Mouse (Mus musculus) intestine, postnatal 0 days (tissue): ENCODE results near the gene Itpkb. TPM values are rescaled to one million over a fixed set of nuclear protein-coding genes. Genes with fewer than 3 reads are reported as not detected.

Source experiments
- ATAC-seq: fragments of 200-750 bp; cut with Nextera tagmentation; 2 replicates; pipeline ENCODE4 v1.8.0; 2017; ENCODE audit warnings: mild to moderate bottlenecking, moderate TSS enrichment, moderate library complexity
- H3K27ac ChIP-seq: fragments of 300-500 bp; sonication (generic); 2 replicates; pipeline ENCODE4 v1.5.1; 2014; ENCODE audit warnings: mild to moderate bottlenecking, low read depth, low read length, moderate library complexity
- H3K27me3 ChIP-seq: fragments of 300-500 bp; sonication (generic); replicated peaks from 2 replicates; pipeline ENCODE4 v1.6.1; 2014; ENCODE audit warnings: low read length, mixed read lengths; ENCODE audit not compliant: control insufficient read depth, insufficient read depth
- H3K36me3 ChIP-seq: fragments of 300-500 bp; sonication (generic); 2 replicates; pipeline ENCODE4 v1.6.1; 2014; ENCODE audit warnings: mild to moderate bottlenecking, moderate library complexity; ENCODE audit not compliant: control insufficient read depth, insufficient read depth
- H3K4me1 ChIP-seq: fragments of 300-500 bp; sonication (generic); replicated peaks from 2 replicates; pipeline ENCODE4 v1.6.1; 2014; ENCODE audit warnings: antibody characterized with exemption, low read length, mixed read lengths; ENCODE audit not compliant: control insufficient read depth, insufficient read depth
- H3K4me2 ChIP-seq: fragments of 300-500 bp; sonication (generic); replicated peaks from 2 replicates; pipeline ENCODE4 v1.6.1; 2014; ENCODE audit warnings: low read depth, mild to moderate bottlenecking, moderate library complexity
- H3K4me3 ChIP-seq: fragments of 300-500 bp; sonication (generic); 2 replicates; pipeline ENCODE4 v1.5.1; 2014; ENCODE audit warnings: low read depth, low read length
- H3K9ac ChIP-seq: fragments of 300-500 bp; sonication (generic); 2 replicates; pipeline ENCODE4 v1.6.1; 2014; ENCODE audit warnings: mild to moderate bottlenecking, low read depth, low read length
- H3K9me3 ChIP-seq: fragments of 300-500 bp; sonication (generic); 2 replicates; pipeline ENCODE4 v1.6.1; 2016; ENCODE audit warnings: mixed run types; ENCODE audit not compliant: control insufficient read depth
- CTCF ChIP-seq: sonication (generic); IDR thresholded peaks from 2 replicates; pipeline ENCODE4 v1.5.1; 2016; ENCODE audit warnings: low read depth, mild to moderate bottlenecking, control low read depth, antibody characterized with exemption, moderate library complexity
- WGBS: fragments of 180-500 bp; shearing (Covaris S2); extraction: QIAGEN DNeasy Blood & Tissue Kit; methylation state at CpG from one replicate; pipeline ENCODE4 v1.1.7; 2014; 5-methylcytosine and 5-hydroxymethylcytosine counted together
- polyA plus RNA-seq: library from polyadenylated mRNA; unstranded; fragments of >200 nt; fragmentation: Nextera tagmentation; extraction: Ambion mirVana; gene quantifications from 2 replicates; pipeline ENCODE4 v1.2.1, GENCODE M21; 2015

Itpkb gene
- polyA plus RNA-seq, 1 experiment from 2014 or later: 2.3 TPM

DNA sequence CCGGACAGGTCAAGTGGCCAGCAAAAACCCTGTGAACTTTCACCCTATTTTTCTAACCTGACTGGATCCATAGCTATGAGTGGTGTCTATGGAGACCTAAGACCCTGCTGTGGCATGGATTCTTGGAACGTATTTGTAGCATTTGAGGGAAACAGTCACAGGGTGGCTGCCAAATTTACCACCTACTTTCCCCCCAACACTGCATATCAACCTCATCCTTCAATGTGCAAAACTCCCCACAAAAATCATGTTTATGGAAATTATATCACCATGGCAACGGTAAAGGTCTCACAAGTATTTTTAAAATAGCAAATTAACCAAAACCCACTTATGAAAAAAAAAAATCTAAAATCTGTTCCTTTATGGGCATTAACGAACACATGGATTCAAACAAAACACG is 134.1 kb downstream of the Itpkb start:
- Histone ChIP-seq H3K27ac (no peak overlapping the region), H3K36me3 (no peaks in the 10 kb centered on the region), H3K9me3 (no peaks in the 10 kb centered on the region), H3K9ac (no peak overlapping the region), H3K4me3 (no peak overlapping the region), H3K4me1 (no peaks in the 10 kb centered on the region), H3K4me2 (no peak overlapping the region), H3K27me3 (no peaks in the 10 kb centered on the region)
- 89% methylated on average over 5 of the region's 5 CpGs for WGBS
- ATAC-seq: no peak
- TF ChIP-seq CTCF: no peak

- H3K27ac ChIP-seq: no peak overlapping the region
- no peak overlapping the region for H3K4me3 ChIP-seq
- TF ChIP-seq CTCF: no peak
- H3K4me2 ChIP-seq: no peak overlapping the region
- H3K9me3 ChIP-seq: no peaks in the 10 kb centered on the region
- no peak overlapping the region for H3K9ac ChIP-seq
- H3K36me3 ChIP-seq: no peaks in the 10 kb centered on the region
- H3K4me1 ChIP-seq: no peaks in the 10 kb centered on the region
- WGBS: 72% methylated on average over 5 of the region's 5 CpGs
- ATAC-seq: no peak
- H3K27me3 ChIP-seq: no peaks in the 10 kb centered on the region
Observed at GRCm38 (mm10) chr1:180465620-180466019, 135.3 kb downstream of the Itpkb start.

DNA sequence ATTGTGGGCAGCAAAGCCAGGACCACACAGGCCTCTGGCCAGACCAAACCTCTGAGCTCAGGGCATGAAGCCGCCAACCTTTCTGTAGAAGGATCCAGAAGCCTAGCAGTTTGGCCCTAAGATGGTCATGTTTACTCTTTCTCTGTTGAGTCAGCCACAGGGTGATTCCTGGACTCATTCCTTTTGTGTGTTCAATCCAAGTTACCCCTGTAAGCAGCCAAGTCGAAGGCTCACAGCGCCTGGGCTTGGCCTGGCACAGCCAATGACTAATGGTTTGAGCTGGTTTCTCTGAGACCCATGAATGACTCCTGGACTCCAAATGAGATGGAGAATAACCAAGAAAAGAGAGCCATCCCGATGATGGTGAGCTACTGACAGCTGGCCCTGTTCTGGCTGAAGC is 137.7 kb downstream of the Itpkb start:
- Histone ChIP-seq H3K27me3 (no peaks in the 10 kb centered on the region), H3K9ac (no peak overlapping the region), H3K36me3 (no peaks in the 10 kb centered on the region), H3K27ac (no peak overlapping the region), H3K4me3 (no peak overlapping the region), H3K9me3 (no peaks in the 10 kb centered on the region), H3K4me2 (no peak overlapping the region), H3K4me1 (no peaks in the 10 kb centered on the region)
- ATAC-seq: no peak
- no peak for TF ChIP-seq CTCF
- WGBS: 84% methylated on average over 4 of the region's 4 CpGs

DNA sequence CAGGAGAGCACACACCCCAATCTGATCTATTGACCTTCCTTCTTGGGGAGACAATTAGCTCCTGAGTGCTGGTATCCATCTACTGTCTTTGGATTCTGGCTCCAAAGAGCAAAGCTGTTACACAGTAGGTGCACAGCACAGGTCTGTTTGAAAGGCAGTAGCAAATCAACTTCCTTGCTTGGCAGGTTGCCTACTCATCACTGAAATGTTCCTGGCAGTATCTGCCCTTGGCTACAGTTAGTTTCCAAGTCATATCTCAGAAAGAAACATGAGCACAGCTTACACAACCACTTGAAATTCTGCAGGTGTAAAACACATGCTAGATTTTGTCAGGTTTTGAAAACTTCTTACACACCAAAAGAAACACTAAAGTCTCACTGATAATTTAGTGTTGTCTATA is 143.3 kb downstream of the Itpkb start:
- no peak overlapping the region for H3K4me3 ChIP-seq
- H3K27me3 ChIP-seq: no peaks in the 10 kb centered on the region
- no peak for TF ChIP-seq CTCF
- H3K36me3 ChIP-seq: no peaks in the 10 kb centered on the region
- H3K4me2 ChIP-seq: no peak overlapping the region
- no peak for ATAC-seq
- no peak overlapping the region for H3K9ac ChIP-seq
- H3K27ac ChIP-seq: no peak overlapping the region
- H3K9me3 ChIP-seq: no peaks in the 10 kb centered on the region
- H3K4me1 ChIP-seq: no peaks in the 10 kb centered on the region

Other genes starting within 250 kb of the Itpkb start
- gene Coq8a, start 130.9 kb upstream of the Itpkb start, polyA plus RNA-seq: 28.6 and 29.7 TPM in 2 replicates
- gene Psen2, start 67.0 kb upstream of the Itpkb start, polyA plus RNA-seq: 12.3 and 14.8 TPM in 2 replicates
- gene Stum, start 153.0 kb downstream of the Itpkb start, polyA plus RNA-seq: 2.6 and 2.7 TPM in 2 replicates
- gene Parp1, start 238.4 kb downstream of the Itpkb start, polyA plus RNA-seq: 20.4 and 22.6 TPM in 2 replicates